Mouse (Mus musculus): Measurements from ENCODE around the gene Ralb. TPM values are rescaled to one million over a fixed set of nuclear protein-coding genes. Genes with fewer than 3 reads are reported as not detected.

Ralb gene
- polyA plus RNA-seq, 1 experiment: 20.8 TPM

DNA sequence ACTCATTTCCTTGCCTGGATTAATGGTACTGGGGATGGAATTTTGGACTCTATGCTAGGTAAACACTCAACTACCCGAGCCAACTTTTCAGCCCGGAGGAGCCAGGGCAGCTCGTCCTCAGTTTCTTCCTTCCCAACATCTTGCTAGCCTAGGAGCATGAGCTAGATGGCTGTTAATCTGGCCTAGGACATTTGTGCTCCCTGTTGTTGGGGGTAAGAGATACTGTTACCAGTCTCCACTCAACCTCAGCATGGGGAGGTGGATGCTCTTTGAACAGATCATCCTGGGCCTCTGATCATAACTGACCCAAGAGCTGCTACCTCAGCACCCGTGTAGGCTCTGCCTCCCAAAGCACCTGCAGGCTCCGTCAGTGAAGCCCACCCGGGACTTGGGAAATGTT lies 38.7 kb upstream of the Ralb start:
- no peak overlapping the region for H3K27ac ChIP-seq (ENCODE audit: insufficient read depth, low read length)
- no peak overlapping the region for H3K4me3 ChIP-seq (ENCODE audit: insufficient read depth, low read length)
- no peaks in the 10 kb centered on the region for H3K4me1 ChIP-seq (ENCODE audit: control insufficient read depth, insufficient read depth, low read length)
- TF ChIP-seq CTCF (IDR thresholded peaks at IDR 0.05; ENCODE audit: extremely low read depth, insufficient read depth, low read length) (no peak), POLR2A (IDR thresholded peaks at IDR 0.05; ENCODE audit: extremely low read depth, insufficient read depth, low read length) (no peak)

DNA sequence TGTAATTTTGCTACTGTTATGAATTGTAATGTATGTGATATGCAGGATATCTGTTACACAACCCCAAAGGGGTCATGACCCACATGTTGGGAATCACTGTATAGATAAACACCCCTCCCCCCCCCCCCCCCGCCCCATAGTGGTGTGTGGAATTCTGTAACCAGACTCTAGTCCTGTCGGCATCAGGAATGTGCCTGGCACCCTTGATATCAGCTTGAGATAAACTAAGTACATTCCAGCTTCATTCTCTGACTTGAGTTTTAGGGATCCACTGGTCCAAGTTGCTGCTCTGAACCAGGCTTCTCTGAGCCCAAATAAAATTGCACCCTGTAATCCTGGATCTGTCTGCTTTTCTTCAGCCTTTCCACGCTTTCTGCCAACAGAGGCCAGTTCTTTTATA lies 37.0 kb upstream of the Ralb start:
- no peak overlapping the region for H3K27ac ChIP-seq (ENCODE audit: insufficient read depth, low read length)
- no peak for TF ChIP-seq CTCF (IDR thresholded peaks at IDR 0.05; ENCODE audit: extremely low read depth, insufficient read depth, low read length)
- TF ChIP-seq POLR2A (IDR thresholded peaks at IDR 0.05; ENCODE audit: extremely low read depth, insufficient read depth, low read length): no peak
- no peak overlapping the region for H3K4me3 ChIP-seq (ENCODE audit: insufficient read depth, low read length)

GRCm38 (mm10) chr1:119540836-119541557 lies 36.4 kb upstream of the Ralb start:
- Histone ChIP-seq H3K27ac (ENCODE audit: insufficient read depth, low read length) (no peak overlapping the region), H3K4me1 (ENCODE audit: control insufficient read depth, insufficient read depth, low read length) (no peaks in the 10 kb centered on the region), H3K4me3 (ENCODE audit: insufficient read depth, low read length) (no peak overlapping the region)
- TF ChIP-seq CTCF (IDR thresholded peaks at IDR 0.05; ENCODE audit: extremely low read depth, insufficient read depth, low read length) (no peak), POLR2A (IDR thresholded peaks at IDR 0.05; ENCODE audit: extremely low read depth, insufficient read depth, low read length) (no peak)

More for the DNA sequence above, 37.0 kb upstream of the Ralb start:
- H3K4me1 ChIP-seq (ENCODE audit: control insufficient read depth, insufficient read depth, low read length): no peaks in the 10 kb centered on the region

DNA sequence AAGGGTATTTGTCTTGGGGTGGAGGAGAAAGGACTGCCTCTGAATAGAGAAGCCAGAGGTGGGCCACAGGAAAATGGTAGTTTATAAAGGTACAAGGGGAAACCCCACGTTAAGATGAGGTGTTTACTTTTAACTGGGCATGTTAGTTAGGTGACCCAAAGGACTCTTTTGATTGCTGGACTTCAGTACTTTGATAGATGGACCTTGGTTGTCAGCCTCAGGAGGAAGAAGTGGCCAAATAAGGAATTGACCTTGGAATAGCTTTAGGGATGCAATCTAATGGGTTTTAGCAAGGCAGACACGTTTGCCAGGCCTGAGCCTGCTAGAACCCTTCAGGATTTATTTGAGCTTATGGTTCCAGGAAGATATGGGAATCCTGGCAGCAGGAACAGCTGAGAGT lies 34.7 kb upstream of the Ralb start:
- Histone ChIP-seq H3K4me1 (ENCODE audit: control insufficient read depth, insufficient read depth, low read length) (no peaks in the 10 kb centered on the region), H3K27ac (ENCODE audit: insufficient read depth, low read length) (no peak overlapping the region), H3K4me3 (ENCODE audit: insufficient read depth, low read length) (no peak overlapping the region)
- no peak for TF ChIP-seq CTCF (IDR thresholded peaks at IDR 0.05; ENCODE audit: extremely low read depth, insufficient read depth, low read length)
- no peak for TF ChIP-seq POLR2A (IDR thresholded peaks at IDR 0.05; ENCODE audit: extremely low read depth, insufficient read depth, low read length)

DNA sequence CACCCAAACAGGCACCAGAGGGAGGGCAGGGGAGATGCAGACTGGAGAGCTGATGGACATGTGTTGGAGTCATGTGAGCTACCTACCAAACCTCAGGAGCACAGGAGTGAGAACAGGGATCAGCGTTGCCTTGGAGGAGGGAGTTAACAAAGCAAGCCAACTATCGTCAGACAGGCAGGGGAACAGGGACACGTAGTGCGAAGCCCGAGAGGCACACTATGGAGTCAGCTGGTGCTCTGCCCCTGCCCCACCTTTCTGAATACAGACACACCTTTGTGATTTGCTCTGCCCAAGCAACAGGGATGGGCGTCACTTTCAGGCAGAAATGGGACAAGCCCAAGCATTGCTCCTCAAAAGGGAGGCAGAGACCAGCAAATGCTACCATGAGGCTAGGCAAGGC lies 33.1 kb upstream of the Ralb start:
- H3K27ac ChIP-seq (ENCODE audit: insufficient read depth, low read length): no peak overlapping the region
- H3K4me1 ChIP-seq (ENCODE audit: control insufficient read depth, insufficient read depth, low read length): no peaks in the 10 kb centered on the region
- no peak overlapping the region for H3K4me3 ChIP-seq (ENCODE audit: insufficient read depth, low read length)
- no peak for TF ChIP-seq CTCF (IDR thresholded peaks at IDR 0.05; ENCODE audit: extremely low read depth, insufficient read depth, low read length)

DNA sequence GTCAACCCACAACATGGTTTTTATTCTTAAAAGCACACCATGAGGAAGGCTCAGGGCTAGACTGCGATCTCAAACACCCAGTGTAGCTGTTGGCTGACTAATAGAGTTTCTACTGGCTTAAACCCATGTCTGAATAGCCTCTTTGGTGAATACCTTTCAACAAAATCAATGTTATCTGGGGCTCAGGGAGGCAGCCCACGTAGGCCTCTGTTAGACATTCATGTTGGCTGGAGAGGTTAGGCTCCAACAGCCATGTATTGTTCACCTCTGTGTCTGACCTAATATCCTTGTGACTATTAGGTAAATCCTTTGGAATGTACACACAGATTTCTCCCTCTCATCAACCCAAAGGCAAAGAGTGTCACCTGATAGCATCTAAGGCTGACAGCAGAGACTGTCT lies 31.5 kb upstream of the Ralb start:
- Histone ChIP-seq H3K27ac (ENCODE audit: insufficient read depth, low read length) (no peak overlapping the region), H3K4me1 (ENCODE audit: control insufficient read depth, insufficient read depth, low read length) (no peaks in the 10 kb centered on the region), H3K4me3 (ENCODE audit: insufficient read depth, low read length) (no peak overlapping the region)
- no peak for TF ChIP-seq POLR2A (IDR thresholded peaks at IDR 0.05; ENCODE audit: extremely low read depth, insufficient read depth, low read length)
- TF ChIP-seq CTCF (IDR thresholded peaks at IDR 0.05; ENCODE audit: extremely low read depth, insufficient read depth, low read length): no peak

- H3K4me1 ChIP-seq (ENCODE audit: control insufficient read depth, insufficient read depth, low read length): no peaks in the 10 kb centered on the region
- no peak for TF ChIP-seq CTCF (IDR thresholded peaks at IDR 0.05; ENCODE audit: extremely low read depth, insufficient read depth, low read length)
- no peak for TF ChIP-seq POLR2A (IDR thresholded peaks at IDR 0.05; ENCODE audit: extremely low read depth, insufficient read depth, low read length)
Observed at GRCm38 (mm10) chr1:119534341-119534740, 29.7 kb upstream of the Ralb start.

DNA sequence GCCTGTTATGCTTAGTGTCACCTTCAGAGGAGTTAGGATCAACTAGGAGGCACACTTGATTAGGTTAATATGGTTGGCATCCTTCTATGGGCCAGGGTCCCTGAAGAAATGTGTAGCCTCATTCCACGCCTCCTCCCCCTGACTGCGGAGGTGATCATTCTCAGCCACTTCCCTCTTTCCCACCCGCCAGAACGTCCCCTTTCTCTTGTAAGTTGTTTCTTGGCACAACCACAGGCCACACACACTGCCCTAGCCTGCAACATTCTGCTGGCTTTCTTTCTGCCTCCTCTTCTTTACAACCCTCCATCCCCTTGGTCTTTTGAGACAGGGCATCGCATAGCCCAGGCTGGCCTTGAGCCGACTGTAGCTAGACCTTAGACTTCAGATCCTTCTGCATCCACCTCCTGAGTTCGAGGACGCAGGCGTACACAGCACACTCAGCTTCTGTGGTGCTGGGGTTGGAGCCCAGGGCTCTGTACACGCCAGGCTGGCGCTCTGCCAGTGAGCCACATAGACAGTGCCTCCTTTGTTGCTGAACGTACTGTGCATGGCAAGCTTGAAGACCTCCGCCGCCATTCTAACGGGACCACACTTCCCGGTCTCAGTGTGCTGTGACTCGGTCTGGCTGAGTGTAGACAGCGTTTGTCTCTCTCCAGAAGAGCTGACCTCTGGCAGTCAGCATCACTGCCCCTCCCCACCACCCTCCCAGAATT lies 28.7 kb upstream of the Ralb start:
- TF ChIP-seq CTCF (IDR thresholded peaks at IDR 0.05; ENCODE audit: extremely low read depth, insufficient read depth, low read length) (no peak), POLR2A (IDR thresholded peaks at IDR 0.05; ENCODE audit: extremely low read depth, insufficient read depth, low read length) (no peak)
- Histone ChIP-seq H3K4me3 (ENCODE audit: insufficient read depth, low read length) (no peak overlapping the region), H3K27ac (ENCODE audit: insufficient read depth, low read length) (no peak overlapping the region), H3K4me1 (ENCODE audit: control insufficient read depth, insufficient read depth, low read length) (no peaks in the 10 kb centered on the region)

More at GRCm38 (mm10) chr1:119534341-119534740, 29.7 kb upstream of the Ralb start:
- H3K27ac ChIP-seq (ENCODE audit: insufficient read depth, low read length): no peak overlapping the region
- H3K4me3 ChIP-seq (ENCODE audit: insufficient read depth, low read length): no peak overlapping the region

DNA sequence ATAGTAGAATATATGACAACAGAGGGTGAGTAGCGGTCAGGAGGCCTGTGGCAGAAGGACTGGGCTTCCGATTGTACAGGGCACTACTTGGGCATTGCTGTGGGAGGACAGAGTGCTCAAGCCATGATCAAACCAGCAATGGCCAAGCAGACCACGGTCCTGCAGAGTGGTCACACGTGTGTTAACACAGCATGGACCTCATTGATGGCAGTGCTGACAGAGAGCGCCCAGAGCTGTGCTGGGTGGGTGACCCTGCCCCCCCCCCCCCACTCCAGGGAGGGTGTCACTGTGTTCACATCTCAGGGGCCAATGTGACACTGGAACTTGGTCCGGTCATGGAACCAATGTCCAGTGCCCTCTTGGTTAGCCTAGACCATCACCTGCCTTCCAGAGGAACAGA lies 27.6 kb upstream of the Ralb start:
- H3K4me1 ChIP-seq (ENCODE audit: control insufficient read depth, insufficient read depth, low read length): no peaks in the 10 kb centered on the region
- H3K27ac ChIP-seq (ENCODE audit: insufficient read depth, low read length): no peak overlapping the region
- no peak overlapping the region for H3K4me3 ChIP-seq (ENCODE audit: insufficient read depth, low read length)
- TF ChIP-seq POLR2A (IDR thresholded peaks at IDR 0.05; ENCODE audit: extremely low read depth, insufficient read depth, low read length) (no peak), CTCF (IDR thresholded peaks at IDR 0.05; ENCODE audit: extremely low read depth, insufficient read depth, low read length) (no peak)

- no peak for TF ChIP-seq POLR2A (IDR thresholded peaks at IDR 0.05; ENCODE audit: extremely low read depth, insufficient read depth, low read length)
- TF ChIP-seq CTCF (IDR thresholded peaks at IDR 0.05; ENCODE audit: extremely low read depth, insufficient read depth, low read length): no peak
- Histone ChIP-seq H3K27ac (ENCODE audit: insufficient read depth, low read length) (no peak overlapping the region), H3K4me3 (ENCODE audit: insufficient read depth, low read length) (no peak overlapping the region), H3K4me1 (ENCODE audit: control insufficient read depth, insufficient read depth, low read length) (no peaks in the 10 kb centered on the region)
Observed at GRCm38 (mm10) chr1:119530941-119531340, 26.3 kb upstream of the Ralb start.
